Mouse (Mus musculus) adipocyte (in vitro differentiated cells): ENCODE data around the gene Man2b1.
A peak's percentile ranks its signal among the peaks of the same experiment; 100 is the strongest.
"Not testable (repeated sequence)": the region's sequence is repeated elsewhere in the genome, so short reads cannot be mapped to it uniquely, and the experiment has no call there.

ENCODE experiments used
- DNase-seq: peaks from one replicate; pipeline ENCODE4 v3.0.0-alpha.2; 2016; ENCODE audit warnings: low spot score

The Man2b1 gene

GRCm38 (mm10) chr8:85120251-85120650, 37.2 kb downstream of the Man2b1 start:
- DNase-seq: not testable (repeated sequence)

DNA sequence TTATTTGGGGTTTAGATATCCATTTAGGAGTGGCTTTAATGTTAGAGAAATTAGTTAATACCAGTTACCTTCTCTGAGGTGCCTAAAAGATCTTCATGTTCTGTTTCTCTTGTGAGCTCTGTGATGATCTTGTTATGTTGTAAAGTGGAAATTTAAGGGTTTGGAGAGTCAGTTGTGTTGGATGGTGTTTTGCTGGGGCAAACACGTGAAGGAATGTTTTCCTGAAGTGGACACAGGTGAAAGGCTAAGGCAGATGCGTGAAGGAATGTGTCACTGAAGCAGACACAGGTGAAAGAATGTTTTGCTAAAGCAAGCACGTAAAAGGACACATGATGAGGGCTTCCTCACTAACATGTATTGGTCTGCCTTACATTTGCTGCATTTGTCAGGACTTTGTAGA, 39.9 kb downstream of the Man2b1 start, which contains the start of gene Zfp791:
TSS of gene Zfp791 (minus strand) at position 101 of the 400 bp plus-strand sequence.
- no peak for DNase-seq

DNA sequence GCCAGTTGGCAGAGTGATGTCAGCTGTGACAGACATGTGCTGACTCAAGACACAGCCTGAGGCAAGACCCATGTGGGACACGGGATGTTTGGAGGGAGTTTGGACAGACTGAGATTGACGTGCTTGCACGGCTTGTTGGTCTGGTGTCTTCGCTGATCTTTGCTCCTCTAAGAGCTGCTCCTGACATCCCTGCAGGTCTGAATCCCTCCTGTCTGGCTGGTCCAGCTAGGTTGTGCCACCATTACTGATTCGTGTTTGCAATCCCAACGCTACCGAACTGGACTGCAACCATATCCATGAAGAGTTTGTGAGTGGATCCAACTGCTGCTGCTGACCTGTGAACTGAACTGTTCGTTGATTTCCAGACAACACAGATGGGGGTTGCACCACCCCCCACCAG, 40.6 kb downstream of the Man2b1 start:
- no peak for DNase-seq

DNA sequence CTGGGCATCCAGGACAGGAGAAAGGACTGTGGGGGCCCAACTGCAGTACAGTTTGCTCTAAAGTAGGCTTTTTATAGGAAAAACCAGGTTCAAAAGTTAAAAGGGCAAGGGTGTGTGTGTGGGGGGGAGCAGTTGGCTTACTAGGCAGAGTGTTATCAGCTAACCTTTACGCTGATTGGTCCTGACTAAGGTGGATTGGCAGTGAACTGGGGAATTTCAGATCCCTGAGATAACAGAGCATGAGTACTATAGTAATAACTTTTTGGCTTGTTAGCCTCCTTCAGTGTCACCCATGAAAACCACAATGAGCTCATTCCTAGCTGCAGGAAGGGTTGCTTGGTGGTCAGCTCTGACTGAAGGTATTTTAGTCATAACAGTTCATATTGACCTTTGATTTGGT, 49.3 kb downstream of the Man2b1 start:
- DNase-seq: no peak

- not testable (repeated sequence) for DNase-seq
These were observed 52.6 kb downstream of the Man2b1 start for GRCm38 (mm10) chr8:85135690-85136089.

DNA sequence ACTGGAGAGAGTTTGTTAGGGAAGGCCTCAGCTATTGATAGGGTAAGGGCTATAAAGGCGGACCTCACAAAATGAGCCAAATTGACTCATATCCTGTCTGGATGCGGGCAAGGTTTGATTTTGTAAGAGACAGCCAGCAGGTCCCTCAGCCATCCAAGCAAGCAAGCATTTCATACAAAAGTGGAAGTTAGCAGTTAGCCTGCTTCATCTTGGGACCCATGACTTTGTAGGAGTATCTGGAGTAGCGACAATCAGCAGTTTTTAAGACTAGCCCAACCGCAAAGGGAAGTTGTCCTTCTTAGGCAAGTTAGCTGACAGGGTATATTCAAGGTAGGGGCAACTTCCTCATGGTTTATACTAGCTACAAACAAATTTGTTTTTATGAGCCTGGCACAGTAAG, 59.4 kb downstream of the Man2b1 start:
- DNase-seq: peak; percentile 2
